Mouse (Mus musculus): ENCODE measurements around the gene Uso1.

The Uso1 gene

DNA sequence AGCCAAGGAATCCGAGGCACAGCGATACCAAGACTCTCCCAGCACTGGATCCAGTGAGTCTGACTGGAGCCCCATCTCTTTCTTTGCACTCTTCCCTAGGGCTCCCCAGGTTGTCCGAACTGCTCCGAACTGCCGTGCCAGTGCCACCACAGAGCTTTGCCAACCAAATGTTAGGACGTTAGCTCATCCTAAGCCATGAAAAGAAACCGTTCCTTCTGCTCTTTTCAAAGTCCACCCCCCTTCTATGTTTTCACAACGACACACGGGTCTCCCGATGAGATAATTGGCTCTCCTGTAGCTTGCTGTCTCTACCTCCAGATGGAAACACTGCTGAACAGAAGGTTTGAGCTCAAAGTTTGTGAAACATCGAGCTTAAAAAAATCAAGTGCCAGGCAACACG is 103.0 kb downstream of the Uso1 start:
- no peak for DNase-seq (ENCODE audit: low spot score)

DNA sequence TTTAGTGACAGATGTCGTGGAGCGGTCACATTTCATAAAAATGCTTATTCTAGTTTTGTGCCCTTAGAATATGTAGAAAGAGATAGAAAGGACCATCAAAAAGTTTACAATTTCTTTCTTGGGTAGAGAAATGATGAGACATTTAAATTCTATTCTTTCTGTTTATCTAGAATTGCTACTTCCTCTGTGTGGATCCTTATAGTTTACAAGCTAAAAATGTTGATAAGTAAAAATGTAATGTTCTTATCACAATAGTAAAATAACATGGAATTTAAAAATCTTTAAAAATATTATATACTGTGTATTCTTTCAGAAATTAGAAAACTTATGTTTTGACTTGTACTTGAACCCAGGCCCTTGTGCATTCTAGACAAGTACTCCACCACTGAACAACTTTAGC is 107.2 kb downstream of the Uso1 start:
- no peak for DNase-seq (ENCODE audit: low spot score)

DNA sequence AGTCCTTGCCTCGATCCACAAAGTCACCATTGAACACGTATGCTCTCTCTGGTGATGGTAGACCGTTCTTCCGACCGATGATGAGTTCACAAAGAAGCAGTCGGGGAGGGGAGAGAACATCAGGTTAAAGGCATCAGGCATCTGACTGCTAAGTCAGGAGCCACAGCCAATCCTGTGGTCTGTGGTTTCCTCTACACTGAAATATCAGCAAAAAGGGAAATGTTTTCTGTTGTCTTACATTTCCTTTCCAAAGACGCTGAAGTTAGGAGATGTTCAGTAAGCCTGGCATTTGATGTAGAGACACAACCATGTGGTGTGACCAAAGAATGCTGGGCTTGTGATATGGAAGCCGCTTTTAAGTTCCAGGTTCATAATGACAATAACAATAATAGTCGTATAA is 107.7 kb downstream of the Uso1 start:
- no peak for DNase-seq (ENCODE audit: low spot score)

DNA sequence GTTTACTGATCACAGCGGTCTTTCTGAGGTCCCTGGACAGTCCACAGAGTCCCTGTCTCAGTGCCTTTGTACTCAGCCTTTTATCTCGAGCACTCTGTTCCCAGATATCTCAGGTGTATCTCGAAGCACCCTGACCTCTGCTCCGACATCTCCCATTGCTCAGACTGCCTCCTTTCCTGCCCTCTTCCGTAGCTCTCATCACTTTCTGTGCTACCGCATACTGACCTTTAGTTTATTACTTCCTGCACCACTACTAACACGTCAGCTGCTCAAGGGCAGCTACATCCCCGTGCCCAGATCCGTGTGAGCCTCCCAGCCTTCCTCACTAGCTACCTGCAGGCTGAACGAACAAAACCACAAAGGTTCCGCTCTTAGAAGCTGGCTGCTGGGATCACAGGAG is 110.9 kb downstream of the Uso1 start:
- DNase-seq (ENCODE audit: low spot score): no peak

DNA sequence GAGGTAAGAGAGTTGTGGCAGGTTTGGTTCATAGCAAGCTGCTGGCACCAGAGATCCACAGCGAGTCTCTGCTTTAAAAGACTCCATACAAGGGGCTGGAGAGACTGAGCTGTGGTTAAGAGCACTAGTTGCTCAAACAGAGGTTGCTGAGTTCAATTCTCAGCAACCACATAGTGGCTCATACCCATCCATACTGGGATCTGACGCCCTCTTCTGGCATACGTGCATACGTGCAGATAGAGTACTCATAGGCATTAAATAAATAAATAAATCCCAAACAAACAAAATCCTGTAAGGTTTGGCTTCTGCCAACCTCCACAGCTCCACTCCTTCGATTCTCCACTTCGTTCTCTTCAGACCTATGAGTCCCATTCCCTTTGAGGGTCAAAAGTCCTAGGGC is 114.3 kb downstream of the Uso1 start:
- DNase-seq (ENCODE audit: low spot score): no peak

Measured in retina, embryonic 14.5 days (tissue).